Mouse (Mus musculus): ENCODE measurements around the gene Auts2.

DNA sequence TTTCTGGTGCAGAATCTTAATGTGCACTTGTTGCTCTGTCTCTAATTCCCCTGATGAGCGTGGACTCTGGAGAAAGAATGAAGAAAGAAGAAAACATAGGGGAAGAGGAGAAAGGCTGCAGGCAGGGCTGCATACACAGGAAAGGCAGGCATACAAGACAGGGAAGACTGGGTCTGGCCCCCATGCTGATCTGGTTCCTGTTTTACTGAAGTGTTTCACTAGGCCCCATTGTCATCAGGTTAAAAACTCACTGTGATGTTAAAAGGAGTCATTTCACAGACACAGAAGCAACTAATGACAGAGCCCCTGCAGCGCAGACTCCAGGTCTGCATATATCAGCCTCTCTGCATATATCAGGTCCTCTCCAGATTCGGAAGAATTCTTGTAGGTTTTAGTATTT, 693.5 kb downstream of the Auts2 start:
- TF ChIP-seq CTCF (IDR thresholded peaks at IDR 0.05; ENCODE audit: low read depth) = no peak
- TF ChIP-seq EP300 (IDR thresholded peaks at IDR 0.05; ENCODE audit: low read depth) = no peak
